Mouse (Mus musculus): Measurements from ENCODE around the gene Chd2. TPM values are rescaled to one million over a fixed set of nuclear protein-coding genes. Genes with fewer than 3 reads are reported as not detected.
A peak's percentile ranks its signal among the peaks of the same experiment; 100 is the strongest.

Gene Chd2
- 53.7 and 58.9 TPM in 2 replicates for polyA plus RNA-seq (2015; fragmentation: Nextera tagmentation; extraction: Ambion mirVana)

- H3K4me3 ChIP-seq (ENCODE audit: low read length): peak within 1 kb of the TSS; percentile 81
- H3K27ac ChIP-seq (ENCODE audit: low read length): peak within 1 kb of the TSS; percentile 100
- H3K9ac ChIP-seq (ENCODE audit: low read length): peak within 1 kb of the TSS; percentile 95
- WGBS: under 1% methylated on average over 15 of the region's 15 CpGs
- H3K27me3 ChIP-seq (ENCODE audit: control insufficient read depth, insufficient read depth, low read depth, low read length): no peaks in the 10 kb centered on the region
- no peaks in the 10 kb centered on the region for H3K9me3 ChIP-seq (ENCODE audit: control insufficient read depth, low read length)
- ATAC-seq (ENCODE audit: low read depth): peak; percentile 57; the same call in 1 of the 2 replicates
- H3K4me1 ChIP-seq (replicated peaks; ENCODE audit: control insufficient read depth, insufficient read depth, low read length): peaks cover 6% of the 10 kb centered on the region; the same call in 1 of the 2 replicates
- peaks cover 8% of the 10 kb centered on the region for H3K36me3 ChIP-seq (ENCODE audit: control insufficient read depth, insufficient read depth, low read length)
- H3K4me2 ChIP-seq (ENCODE audit: low read depth, low read length): peak within 1 kb of the TSS; percentile 51
Measured at GRCm38 (mm10) chr7:73541412-73542130, at the start of gene Chd2. Gene Chd2, minus strand, starts transcription at chr7:73541830.

- 90% methylated on average over 5 of the region's 5 CpGs for WGBS
- ATAC-seq (ENCODE audit: low read depth): no peak
- H3K27ac ChIP-seq (ENCODE audit: low read length): no peak overlapping the region
- no peaks in the 10 kb centered on the region for H3K9me3 ChIP-seq (ENCODE audit: control insufficient read depth, low read length)
- no peak overlapping the region for H3K9ac ChIP-seq (ENCODE audit: low read length)
- H3K36me3 ChIP-seq (ENCODE audit: control insufficient read depth, insufficient read depth, low read length): no peaks in the 10 kb centered on the region
- H3K27me3 ChIP-seq (ENCODE audit: control insufficient read depth, insufficient read depth, low read depth, low read length): no peaks in the 10 kb centered on the region
- peaks cover 24% of the 10 kb centered on the region for H3K4me1 ChIP-seq (replicated peaks; ENCODE audit: control insufficient read depth, insufficient read depth, low read length)
- H3K4me2 ChIP-seq (ENCODE audit: low read depth, low read length): no peak overlapping the region
- no peak overlapping the region for H3K4me3 ChIP-seq (ENCODE audit: low read length)
Measured at GRCm38 (mm10) chr7:73590757-73591156, 49.1 kb upstream of the Chd2 start.

- peak overlapping the region; percentile 78 for H3K27ac ChIP-seq (ENCODE audit: low read length)
- no peaks in the 10 kb centered on the region for H3K9me3 ChIP-seq (ENCODE audit: control insufficient read depth, low read length)
- H3K4me1 ChIP-seq (replicated peaks; ENCODE audit: control insufficient read depth, insufficient read depth, low read length): peaks cover 36% of the 10 kb centered on the region
- H3K4me2 ChIP-seq (ENCODE audit: low read depth, low read length): peak overlapping the region; percentile 21; the same call in 1 of the 2 replicates
- ATAC-seq (ENCODE audit: low read depth): peak; percentile 26; the same call in 1 of the 2 replicates
- 0 out of 2 replicates have a peak overlapping the region, but pooled peaks have one; percentile 6 for H3K9ac ChIP-seq (ENCODE audit: low read length)
- WGBS: 20% methylated on average over 14 of the region's 14 CpGs
- H3K27me3 ChIP-seq (ENCODE audit: control insufficient read depth, insufficient read depth, low read depth, low read length): no peaks in the 10 kb centered on the region
- H3K36me3 ChIP-seq (ENCODE audit: control insufficient read depth, insufficient read depth, low read length): no peaks in the 10 kb centered on the region
- H3K4me3 ChIP-seq (ENCODE audit: low read length): no peak overlapping the region
Measured at GRCm38 (mm10) chr7:73589208-73589771, 47.7 kb upstream of the Chd2 start.

- Histone ChIP-seq H3K4me2 (ENCODE audit: low read depth, low read length) (no peak overlapping the region), H3K9ac (ENCODE audit: low read length) (no peak overlapping the region), H3K4me3 (ENCODE audit: low read length) (no peak overlapping the region), H3K27me3 (ENCODE audit: control insufficient read depth, insufficient read depth, low read depth, low read length) (no peaks in the 10 kb centered on the region), H3K4me1 (replicated peaks; ENCODE audit: control insufficient read depth, insufficient read depth, low read length) (peaks cover 39% of the 10 kb centered on the region), H3K36me3 (ENCODE audit: control insufficient read depth, insufficient read depth, low read length) (no peaks in the 10 kb centered on the region), H3K27ac (ENCODE audit: low read length) (peak overlapping the region; percentile 78), H3K9me3 (ENCODE audit: control insufficient read depth, low read length) (no peaks in the 10 kb centered on the region)
- ATAC-seq (ENCODE audit: low read depth): no peak
- WGBS: 68% methylated on average over 8 of the region's 8 CpGs
Measured at GRCm38 (mm10) chr7:73588351-73588906, 46.8 kb upstream of the Chd2 start.

GRCm38 (mm10) chr7:73586717-73587116, 45.1 kb upstream of the Chd2 start:
- Histone ChIP-seq H3K27ac (ENCODE audit: low read length) (peak overlapping the region; percentile 29), H3K9ac (ENCODE audit: low read length) (no peak overlapping the region), H3K9me3 (ENCODE audit: control insufficient read depth, low read length) (no peaks in the 10 kb centered on the region), H3K4me2 (ENCODE audit: low read depth, low read length) (no peak overlapping the region), H3K36me3 (ENCODE audit: control insufficient read depth, insufficient read depth, low read length) (no peaks in the 10 kb centered on the region), H3K4me3 (ENCODE audit: low read length) (no peak overlapping the region), H3K4me1 (replicated peaks; ENCODE audit: control insufficient read depth, insufficient read depth, low read length) (peaks cover 41% of the 10 kb centered on the region), H3K27me3 (ENCODE audit: control insufficient read depth, insufficient read depth, low read depth, low read length) (no peaks in the 10 kb centered on the region)
- ATAC-seq (ENCODE audit: low read depth): no peak
- 80% methylated on average over 6 of the region's 6 CpGs for WGBS

GRCm38 (mm10) chr7:73586206-73586605, 44.6 kb upstream of the Chd2 start:
- no peak overlapping the region for H3K4me3 ChIP-seq (ENCODE audit: low read length)
- H3K4me2 ChIP-seq (ENCODE audit: low read depth, low read length): no peak overlapping the region
- H3K9ac ChIP-seq (ENCODE audit: low read length): no peak overlapping the region; the same call in 1 of the 2 replicates
- no peaks in the 10 kb centered on the region for H3K36me3 ChIP-seq (ENCODE audit: control insufficient read depth, insufficient read depth, low read length)
- peak; percentile 13; the same call in 1 of the 2 replicates for ATAC-seq (ENCODE audit: low read depth)
- no peaks in the 10 kb centered on the region for H3K27me3 ChIP-seq (ENCODE audit: control insufficient read depth, insufficient read depth, low read depth, low read length)
- WGBS: 56% methylated on average over 11 of the region's 11 CpGs
- peak overlapping the region; percentile 79 for H3K27ac ChIP-seq (ENCODE audit: low read length)
- peaks cover 41% of the 10 kb centered on the region for H3K4me1 ChIP-seq (replicated peaks; ENCODE audit: control insufficient read depth, insufficient read depth, low read length)
- no peaks in the 10 kb centered on the region for H3K9me3 ChIP-seq (ENCODE audit: control insufficient read depth, low read length)

GRCm38 (mm10) chr7:73585114-73586032, 43.7 kb upstream of the Chd2 start:
- Histone ChIP-seq H3K9me3 (ENCODE audit: control insufficient read depth, low read length) (no peaks in the 10 kb centered on the region), H3K27ac (ENCODE audit: low read length) (peak overlapping the region; percentile 99), H3K9ac (ENCODE audit: low read length) (0 out of 2 replicates have a peak overlapping the region, but pooled peaks have one; percentile 36), H3K4me2 (ENCODE audit: low read depth, low read length) (peak overlapping the region; percentile 37; the same call in 1 of the 2 replicates), H3K36me3 (ENCODE audit: control insufficient read depth, insufficient read depth, low read length) (no peaks in the 10 kb centered on the region), H3K27me3 (ENCODE audit: control insufficient read depth, insufficient read depth, low read depth, low read length) (no peaks in the 10 kb centered on the region), H3K4me1 (replicated peaks; ENCODE audit: control insufficient read depth, insufficient read depth, low read length) (peaks cover 41% of the 10 kb centered on the region), H3K4me3 (ENCODE audit: low read length) (no peak overlapping the region)
- 63% methylated on average over 21 of the region's 22 CpGs for WGBS
- peak; percentile 35 for ATAC-seq (ENCODE audit: low read depth)

GRCm38 (mm10) chr7:73584009-73584995, 42.7 kb upstream of the Chd2 start:
- H3K9ac ChIP-seq (ENCODE audit: low read length): peak overlapping the region; percentile 52
- H3K4me2 ChIP-seq (ENCODE audit: low read depth, low read length): peak overlapping the region; percentile 47
- H3K27ac ChIP-seq (ENCODE audit: low read length): peak overlapping the region; percentile 99
- H3K4me1 ChIP-seq (replicated peaks; ENCODE audit: control insufficient read depth, insufficient read depth, low read length): peaks cover 40% of the 10 kb centered on the region
- 11% methylated on average over 13 of the region's 13 CpGs for WGBS
- peak; percentile 69 for ATAC-seq (ENCODE audit: low read depth)
- H3K9me3 ChIP-seq (ENCODE audit: control insufficient read depth, low read length): no peaks in the 10 kb centered on the region
- H3K4me3 ChIP-seq (ENCODE audit: low read length): no peak overlapping the region
- H3K27me3 ChIP-seq (ENCODE audit: control insufficient read depth, insufficient read depth, low read depth, low read length): no peaks in the 10 kb centered on the region
- no peaks in the 10 kb centered on the region for H3K36me3 ChIP-seq (ENCODE audit: control insufficient read depth, insufficient read depth, low read length)
